Comparison of ENCODE assay signal across 17 mouse cellular contexts in the genomic region with DNA sequence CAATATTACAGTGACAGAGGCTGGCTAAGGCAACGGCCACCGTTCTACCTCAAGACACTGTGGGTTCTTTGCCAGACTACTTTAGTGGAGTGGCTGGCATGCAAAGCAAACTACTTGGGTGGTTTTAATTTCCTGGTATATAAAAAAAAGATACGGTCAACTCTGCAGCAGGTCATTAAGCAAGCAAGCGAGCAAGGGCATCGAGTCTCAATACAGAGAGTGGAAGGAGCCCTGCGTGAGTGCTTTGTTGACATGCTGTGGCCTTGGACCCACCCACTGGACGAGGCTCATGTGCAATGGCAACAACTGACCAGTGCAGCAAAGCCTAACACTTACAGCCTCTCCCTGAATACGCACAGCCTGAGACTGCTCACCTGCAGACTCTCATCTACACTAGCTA. TPM values are rescaled to one million over a fixed set of nuclear protein-coding genes. Genes with fewer than 3 reads are reported as not detected.
A peak's percentile ranks its signal among the peaks of the same experiment; 100 is the strongest.
DNase-seq lines count a peak whose midpoint lies in the region; TF ChIP-seq lines count a peak whose summit lies in the region.
"Had no signal": no experiment of that assay in that cellular context is flagged by ENCODE, and none has a peak within 500 bp of the region (broad histone marks: within the 10 kb centered on the region; RNA-seq: fewer than 3 reads in every experiment).

No protein-coding gene starts in this region.

- no peak overlapping the region for H3K4me3 ChIP-seq in kidney, adult 2 months (ENCODE audit: insufficient read depth, low read depth, low read length)
- H3K4me3 ChIP-seq: embryonic facial prominence, embryonic 10.5 days; heart, embryonic 10.5 days; limb, embryonic 12.5 days; lung, embryonic 15.5 days; midbrain, embryonic 12.5 days; neural tube, embryonic 12.5 days had no signal

- 48% methylated on average over 8 of the region's 8 CpGs for WGBS in kidney, adult 2 months

- no peak overlapping the region for H3K27ac ChIP-seq in kidney, adult 2 months (ENCODE audit: insufficient read depth, low read depth, low read length)
- H3K27ac ChIP-seq: limb, embryonic 12.5 days; lung, embryonic 15.5 days; midbrain, embryonic 12.5 days; neural tube, embryonic 12.5 days had no signal

- peak; percentile 43 for DNase-seq in kidney, adult 2 months
- DNase-seq in kidney, adult 8-10 months = no peak
- DNase-seq in ovary, postnatal 36 days (ENCODE audit: low spot score) = peak; percentile 16
- DNase-seq in ovary, postnatal 14 days (ENCODE audit: low spot score) = no peak
- DNase-seq in lung, postnatal 10 days = peak; percentile 18
- no peak for DNase-seq in thymus, postnatal 10 days (ENCODE audit: low spot score in 2 of 2)
- DNase-seq in cerebellum, adult 11-12 months = no peak
- no peak for DNase-seq in urinary bladder, postnatal 14 days (ENCODE audit: low spot score)
- DNase-seq: cerebellum, adult 8-10 months; thymus, postnatal 25 days had no signal

- H3K4me1 ChIP-seq in kidney, adult 2 months (ENCODE audit: control insufficient read depth, insufficient read depth, low read length) = 0 out of 2 replicates have a peak, but pooled peaks cover 3% of the 10 kb centered on the region

- TF ChIP-seq POLR2A in kidney, adult 2 months (IDR thresholded peaks at IDR 0.05; ENCODE audit: low read depth, low read length) = no peak

- no peaks in the 10 kb centered on the region for H3K27me3 ChIP-seq in kidney, adult 2 months (replicated peaks; ENCODE audit: control insufficient read depth, insufficient read depth, low read length)
- H3K27me3 ChIP-seq: CH12.LX; limb, embryonic 12.5 days; lung, embryonic 15.5 days; midbrain, embryonic 12.5 days; neural tube, embryonic 12.5 days had no signal

- no peaks in the 10 kb centered on the region for H3K36me3 ChIP-seq in kidney, adult 2 months (ENCODE audit: control insufficient read depth, insufficient read depth, low read length)

- no peak for TF ChIP-seq CTCF in kidney, adult 2 months (conservative IDR thresholded peaks at IDR 0.05; ENCODE audit: insufficient read depth, insufficient read length, low read depth, low read length)

RNA-seq across cellular contexts. Expression of a gene that starts 27.0 kb away (rescaled TPM):
- polyA plus RNA-seq in kidney, adult 2 months (2012; rRNA removed) = 72.7 and 88.6 TPM in 2 replicates

Comparison
In these comparisons a context has a peak if more than half of its experiments do, and no peak if none do; other contexts are left out.
1. DNase-seq: peak in kidney, adult 2 months (single experiment), ovary, postnatal 36 days (single experiment) and lung, postnatal 10 days (single experiment); none in kidney, adult 8-10 months (0 of 2), ovary, postnatal 14 days (single experiment), thymus, postnatal 10 days (0 of 2), cerebellum, adult 11-12 months (single experiment) and urinary bladder, postnatal 14 days (single experiment).